Mouse (Mus musculus): Measurements from ENCODE around the gene Tmem145. TPM values are rescaled to one million over a fixed set of nuclear protein-coding genes. Genes with fewer than 3 reads are reported as not detected.

The Tmem145 gene
- polyA plus RNA-seq (2012; ENCODE audit: low replicate concordance) = 0.31 TPM in 1 of 2 replicates, not detected in the other

GRCm38 (mm10) chr7:25305956-25306613, at the start of gene Tmem145:
Gene Tmem145, plus strand, starts transcription at chr7:25306106.

GRCm38 (mm10) chr7:25267301-25267750, 38.6 kb upstream of the Tmem145 start, which contains the start of gene Cic:
Gene Cic, plus strand, starts transcription at chr7:25267704.

GRCm38 (mm10) chr7:25297454-25298325, 8.2 kb upstream of the Tmem145 start, which contains the start of gene Pafah1b3:
Gene Pafah1b3, minus strand, starts transcription at chr7:25297986.

GRCm38 (mm10) chr7:25301063-25301462, 4.8 kb upstream of the Tmem145 start, which contains the start of gene Prr19:
Gene Prr19, plus strand, starts transcription at chr7:25301411.

GRCm38 (mm10) chr7:25316532-25317445, 10.9 kb downstream of the Tmem145 start, which contains the start of gene Megf8:
Gene Megf8, plus strand, starts transcription at chr7:25317164.

Other genes starting within 250 kb of the Tmem145 start
- 7.5 and 16.2 TPM in 2 replicates for gene Grik5, start 233.8 kb upstream of the Tmem145 start, polyA plus RNA-seq (2012; ENCODE audit: low replicate concordance)
- gene Zfp574, start 233.5 kb upstream of the Tmem145 start, polyA plus RNA-seq (2012; ENCODE audit: low replicate concordance) = 46.0 and 87.0 TPM in 2 replicates
- gene Pou2f2, start 126.4 kb upstream of the Tmem145 start, polyA plus RNA-seq (2012; ENCODE audit: low replicate concordance) = 393 and 487 TPM in 2 replicates
- 86.8 and 170 TPM in 2 replicates for gene Dedd2, start 85.5 kb upstream of the Tmem145 start, polyA plus RNA-seq (2012; ENCODE audit: low replicate concordance)
- 19.3 and 28.6 TPM in 2 replicates for gene Zfp526, start 84.7 kb upstream of the Tmem145 start, polyA plus RNA-seq (2012; ENCODE audit: low replicate concordance)
- 120 and 195 TPM in 2 replicates for gene Gsk3a, start 68.3 kb upstream of the Tmem145 start, polyA plus RNA-seq (2012; ENCODE audit: low replicate concordance)
- 56.1 and 93.1 TPM in 2 replicates for gene Erf, start 55.3 kb upstream of the Tmem145 start, polyA plus RNA-seq (2012; ENCODE audit: low replicate concordance)
- gene Cic, start 38.4 kb upstream of the Tmem145 start, polyA plus RNA-seq (2012; ENCODE audit: low replicate concordance) = 539 and 737 TPM in 2 replicates
- gene Pafah1b3, start 8.1 kb upstream of the Tmem145 start, polyA plus RNA-seq (2012; ENCODE audit: low replicate concordance) = 45.5 and 59.6 TPM in 2 replicates
- 0.18 TPM in 1 of 2 replicates, not detected in the other for gene Prr19, start 4.7 kb upstream of the Tmem145 start, polyA plus RNA-seq (2012; ENCODE audit: low replicate concordance)
- gene Megf8, start 11.1 kb downstream of the Tmem145 start, polyA plus RNA-seq (2012; ENCODE audit: low replicate concordance) = 3.7 and 7.4 TPM in 2 replicates
- gene Cnfn, start 63.6 kb downstream of the Tmem145 start, polyA plus RNA-seq (2012; ENCODE audit: low replicate concordance) = not detected in 2 replicates
- gene Lipe, start 92.6 kb downstream of the Tmem145 start, polyA plus RNA-seq (2012; ENCODE audit: low replicate concordance) = 34.3 and 37.0 TPM in 2 replicates
- not detected in 2 replicates for gene Cxcl17, start 106.8 kb downstream of the Tmem145 start, polyA plus RNA-seq (2012; ENCODE audit: low replicate concordance)
- gene Ceacam1, start 171.5 kb downstream of the Tmem145 start, polyA plus RNA-seq (2012; ENCODE audit: low replicate concordance) = 8.1 and 11.4 TPM in 2 replicates
- gene Ceacam2, start 233.8 kb downstream of the Tmem145 start, polyA plus RNA-seq (2012; ENCODE audit: low replicate concordance) = 0.55 and 0.71 TPM in 2 replicates